Mouse (Mus musculus) midbrain, embryonic 11.5 days (tissue): ENCODE measurements around the gene Angptl6. TPM values are rescaled to one million over a fixed set of nuclear protein-coding genes. Genes with fewer than 3 reads are reported as not detected.

Experiments
- ATAC-seq: fragments of 200-750 bp; cut with Nextera tagmentation; 2 replicates; pipeline ENCODE4 v1.8.0; 2017; ENCODE audit warnings: moderate TSS enrichment, moderate library complexity; ENCODE audit not compliant: low FRiP score
- DNase-seq: peaks from one replicate; pipeline ENCODE4 v3.0.0; 2015; ENCODE audit warnings: low spot score; ENCODE audit errors: missing footprints
- H3K27ac ChIP-seq: fragments of 300-500 bp; sonication (generic); 2 replicates; pipeline ENCODE4 v1.5.1; 2014; ENCODE audit warnings: low read depth, low read length
- H3K27me3 ChIP-seq: fragments of 300-500 bp; sonication (generic); 2 replicates; pipeline ENCODE4 v1.6.1; 2014; ENCODE audit warnings: mild to moderate bottlenecking, low read length, moderate library complexity, mixed read lengths; ENCODE audit not compliant: control insufficient read depth, insufficient read depth
- H3K36me3 ChIP-seq: fragments of 300-500 bp; sonication (generic); 2 replicates; pipeline ENCODE4 v1.6.1; 2014; ENCODE audit warnings: mild to moderate bottlenecking, low read length, moderate library complexity, mixed read lengths; ENCODE audit not compliant: control insufficient read depth, insufficient read depth
- H3K4me1 ChIP-seq: fragments of 300-500 bp; sonication (generic); 2 replicates; pipeline ENCODE4 v1.6.1; 2014; ENCODE audit warnings: low read length; ENCODE audit not compliant: control insufficient read depth, insufficient read depth
- H3K4me2 ChIP-seq: fragments of 300-500 bp; sonication (generic); 2 replicates; pipeline ENCODE4 v1.6.1; 2014; ENCODE audit warnings: mild to moderate bottlenecking, moderate library complexity
- H3K4me3 ChIP-seq: fragments of 300-500 bp; sonication (generic); 2 replicates; pipeline ENCODE4 v1.5.1; 2014; ENCODE audit warnings: low read depth, low read length
- H3K9ac ChIP-seq: fragments of 300-500 bp; sonication (generic); 2 replicates; pipeline ENCODE4 v1.6.1; 2014; ENCODE audit warnings: low read length
- H3K9me3 ChIP-seq: fragments of 300-500 bp; sonication (generic); 2 replicates; pipeline ENCODE4 v1.6.1; 2016; ENCODE audit warnings: low read length; ENCODE audit not compliant: control insufficient read depth
- WGBS: fragments of 180-500 bp; shearing (Covaris S2); extraction: QIAGEN DNeasy Blood & Tissue Kit; methylation state at CpG from one replicate; pipeline ENCODE4 v1.1.7; 2014; 5-methylcytosine and 5-hydroxymethylcytosine counted together
- polyA plus RNA-seq: library from polyadenylated mRNA; unstranded; fragments of >200 nt; fragmentation: Nextera tagmentation; extraction: Ambion mirVana; gene quantifications from 2 replicates; pipeline ENCODE4 v1.2.1, GENCODE M21; 2014

Gene Angptl6
- polyA plus RNA-seq, 1 experiment from 2014 or later, result 6.1 TPM

DNA sequence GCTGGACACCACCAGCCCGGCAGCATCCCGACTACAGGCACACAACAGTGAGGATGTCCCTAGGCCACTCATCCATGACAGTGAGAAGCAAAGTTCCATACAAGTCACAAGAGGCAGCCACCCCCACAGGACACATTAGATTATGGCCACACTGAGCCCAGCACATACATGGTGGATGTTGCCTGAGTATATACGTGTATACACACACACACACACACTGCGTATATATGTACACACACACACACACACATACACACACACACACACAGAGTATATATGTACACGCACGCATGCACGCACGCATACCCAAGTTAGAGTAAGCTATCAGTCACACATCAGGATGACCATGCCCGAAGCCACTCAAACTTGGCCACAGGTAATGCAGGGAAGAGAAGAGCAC lies 15.9 kb upstream of the Angptl6 start:
- H3K9me3 ChIP-seq, result no peaks in the 10 kb centered on the region
- no peak overlapping the region for H3K27ac ChIP-seq
- no peak overlapping the region for H3K4me3 ChIP-seq
- no peak overlapping the region; the same call in 1 of the 2 replicates for H3K9ac ChIP-seq
- no peaks in the 10 kb centered on the region for H3K27me3 ChIP-seq
- peaks cover 9% of the 10 kb centered on the region for H3K4me1 ChIP-seq
- peaks cover 39% of the 10 kb centered on the region for H3K36me3 ChIP-seq
- no peak for ATAC-seq
- no peak overlapping the region for H3K4me2 ChIP-seq
- DNase-seq, result no peak
- 94% methylated on average over 9 of the region's 9 CpGs for WGBS

- H3K36me3 ChIP-seq, result peaks cover 43% of the 10 kb centered on the region
- 94% methylated on average over 15 of the region's 15 CpGs for WGBS
- no peak overlapping the region for H3K9ac ChIP-seq
- H3K4me3 ChIP-seq, result no peak overlapping the region
- no peak overlapping the region for H3K27ac ChIP-seq
- no peaks in the 10 kb centered on the region for H3K27me3 ChIP-seq
- DNase-seq, result no peak
- no peak for ATAC-seq
- no peaks in the 10 kb centered on the region for H3K9me3 ChIP-seq
- H3K4me1 ChIP-seq, result peaks cover 9% of the 10 kb centered on the region
- no peak overlapping the region for H3K4me2 ChIP-seq
Measured at GRCm38 (mm10) chr9:20894629-20895028, 15.1 kb upstream of the Angptl6 start.

DNA sequence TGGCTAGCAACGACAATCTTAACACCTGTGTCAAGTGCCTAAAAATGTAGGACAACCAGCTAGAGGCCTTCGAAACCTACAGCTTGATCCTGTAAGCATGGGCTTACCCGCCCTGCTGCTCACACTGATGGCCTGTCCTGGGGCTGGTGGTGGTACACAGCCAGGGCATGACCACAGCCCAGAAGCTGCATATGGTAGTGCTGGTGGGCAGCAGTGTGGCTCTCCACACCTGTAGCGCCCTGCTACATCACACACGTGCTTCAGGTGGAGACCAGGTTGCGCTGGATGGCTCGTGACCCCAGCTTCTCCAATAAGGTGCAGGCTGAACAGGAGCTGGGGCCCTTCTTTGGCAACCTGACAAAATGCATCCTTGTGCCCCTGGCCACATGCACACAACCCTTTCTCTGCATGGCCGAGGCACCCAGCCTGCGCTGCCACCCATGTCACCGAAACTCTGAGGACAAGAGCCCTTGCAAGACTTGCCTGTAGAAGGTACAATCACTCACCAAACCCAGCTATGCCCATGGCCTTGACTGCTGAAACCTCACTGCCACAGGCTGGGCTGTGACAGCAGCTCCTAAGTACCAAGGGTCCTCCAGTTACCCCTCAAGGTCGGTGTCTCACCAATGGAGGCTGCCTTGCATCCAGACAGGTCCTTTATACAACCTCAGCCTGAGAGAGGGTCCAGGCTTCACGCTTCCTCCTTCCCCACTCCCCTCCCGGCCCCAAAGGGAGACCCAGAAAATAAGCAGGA lies 14.2 kb upstream of the Angptl6 start:
- Histone ChIP-seq H3K27ac (no peak overlapping the region), H3K4me1 (peaks cover 12% of the 10 kb centered on the region), H3K36me3 (peaks cover 45% of the 10 kb centered on the region), H3K9me3 (no peaks in the 10 kb centered on the region), H3K27me3 (no peaks in the 10 kb centered on the region), H3K4me3 (no peak overlapping the region), H3K9ac (no peak overlapping the region), H3K4me2 (no peak overlapping the region)
- 88% methylated on average over 13 of the region's 13 CpGs for WGBS
- no peak for DNase-seq
- no peak for ATAC-seq

GRCm38 (mm10) chr9:20893069-20893468 lies 13.5 kb upstream of the Angptl6 start:
- peaks cover 45% of the 10 kb centered on the region for H3K36me3 ChIP-seq
- no peak for ATAC-seq
- WGBS, result 65% methylated on average over 5 of the region's 5 CpGs
- H3K9me3 ChIP-seq, result no peaks in the 10 kb centered on the region
- no peaks in the 10 kb centered on the region for H3K27me3 ChIP-seq
- H3K4me1 ChIP-seq, result peaks cover 12% of the 10 kb centered on the region
- H3K4me3 ChIP-seq, result no peak overlapping the region
- H3K4me2 ChIP-seq, result no peak overlapping the region
- no peak overlapping the region for H3K9ac ChIP-seq
- no peak overlapping the region for H3K27ac ChIP-seq
- no peak for DNase-seq

- H3K9me3 ChIP-seq, result no peaks in the 10 kb centered on the region
- H3K4me1 ChIP-seq, result peaks cover 5% of the 10 kb centered on the region
- no peak for DNase-seq
- H3K4me2 ChIP-seq, result no peak overlapping the region
- H3K9ac ChIP-seq, result no peak overlapping the region
- ATAC-seq, result no peak
- WGBS, result 85% methylated on average over 5 of the region's 5 CpGs
- no peak overlapping the region for H3K4me3 ChIP-seq
- no peak overlapping the region for H3K27ac ChIP-seq
- peaks cover 45% of the 10 kb centered on the region for H3K36me3 ChIP-seq
- H3K27me3 ChIP-seq, result no peaks in the 10 kb centered on the region
Measured at GRCm38 (mm10) chr9:20892104-20892653, 12.7 kb upstream of the Angptl6 start.

GRCm38 (mm10) chr9:20891339-20892103 lies 12.0 kb upstream of the Angptl6 start:
- peaks cover 45% of the 10 kb centered on the region for H3K36me3 ChIP-seq

GRCm38 (mm10) chr9:20890411-20890810 lies 10.9 kb upstream of the Angptl6 start:
- DNase-seq (no peak), ATAC-seq (no peak)
- Histone ChIP-seq H3K9ac (no peak overlapping the region), H3K27ac (no peak overlapping the region), H3K4me1 (peaks cover 4% of the 10 kb centered on the region; the same call in 1 of the 2 replicates), H3K4me2 (no peak overlapping the region), H3K4me3 (no peak overlapping the region), H3K36me3 (peaks cover 36% of the 10 kb centered on the region), H3K9me3 (no peaks in the 10 kb centered on the region), H3K27me3 (no peaks in the 10 kb centered on the region)
- 95% methylated on average over 5 of the region's 5 CpGs for WGBS

More at GRCm38 (mm10) chr9:20891339-20892103, 12.0 kb upstream of the Angptl6 start:
- no peak overlapping the region for H3K27ac ChIP-seq
- H3K4me3 ChIP-seq, result no peak overlapping the region
- WGBS, result 86% methylated on average over 26 of the region's 26 CpGs
- H3K4me1 ChIP-seq, result peaks cover 4% of the 10 kb centered on the region; the same call in 1 of the 2 replicates
- DNase-seq, result no peak
- no peaks in the 10 kb centered on the region for H3K27me3 ChIP-seq
- no peak overlapping the region for H3K4me2 ChIP-seq
- H3K9me3 ChIP-seq, result no peaks in the 10 kb centered on the region
- no peak for ATAC-seq
- no peak overlapping the region for H3K9ac ChIP-seq

- Histone ChIP-seq H3K27me3 (no peaks in the 10 kb centered on the region), H3K27ac (no peak overlapping the region), H3K4me3 (peak overlapping the region; percentile 90; the same call in 1 of the 2 replicates), H3K36me3 (peaks cover 29% of the 10 kb centered on the region), H3K9me3 (no peaks in the 10 kb centered on the region), H3K4me1 (peaks cover 4% of the 10 kb centered on the region; the same call in 1 of the 2 replicates), H3K4me2 (peak overlapping the region; percentile 68; the same call in 1 of the 2 replicates), H3K9ac (no peak overlapping the region)
- 87% methylated on average over 29 of the region's 29 CpGs for WGBS
- ATAC-seq, result no peak
- no peak for DNase-seq
Measured at GRCm38 (mm10) chr9:20889185-20890141, 9.9 kb upstream of the Angptl6 start.
